Mouse (Mus musculus) lung, embryonic 14.5 days (tissue): ENCODE data around the gene Traf3ip3. TPM values are rescaled to one million over a fixed set of nuclear protein-coding genes. Genes with fewer than 3 reads are reported as not detected.

Source experiments
- ATAC-seq: fragments of 200-750 bp; cut with Nextera tagmentation; 2 replicates; pipeline ENCODE4 v1.8.0; 2017; ENCODE audit warnings: mild to moderate bottlenecking, moderate TSS enrichment, moderate library complexity; ENCODE audit not compliant: insufficient read depth
- DNase-seq: peaks from one replicate; pipeline ENCODE4 v3.0.0-alpha.2; 2015
- H3K27ac ChIP-seq: fragments of 300-500 bp; sonication (generic); 2 replicates; pipeline ENCODE4 v1.5.1; 2014; ENCODE audit warnings: low read depth, mild to moderate bottlenecking, moderate library complexity
- H3K27me3 ChIP-seq: fragments of 300-500 bp; sonication (generic); 2 replicates; pipeline ENCODE4 v1.6.1; 2014; ENCODE audit warnings: low read length, control low read depth; ENCODE audit not compliant: insufficient read depth
- H3K36me3 ChIP-seq: fragments of 300-500 bp; sonication (generic); 2 replicates; pipeline ENCODE4 v1.6.1; 2014; ENCODE audit warnings: control low read depth; ENCODE audit not compliant: insufficient read depth
- H3K4me1 ChIP-seq: fragments of 300-500 bp; sonication (generic); 2 replicates; pipeline ENCODE4 v1.6.1; 2014; ENCODE audit warnings: antibody characterized with exemption, control low read depth; ENCODE audit not compliant: insufficient read depth
- H3K4me2 ChIP-seq: fragments of 300-500 bp; sonication (generic); 2 replicates; pipeline ENCODE4 v1.6.1; 2014; ENCODE audit warnings: mild to moderate bottlenecking
- H3K4me3 ChIP-seq: fragments of 300-500 bp; sonication (generic); 2 replicates; pipeline ENCODE4 v1.5.1; 2014; ENCODE audit warnings: low read depth, low read length
- H3K9ac ChIP-seq: fragments of 300-500 bp; sonication (generic); 2 replicates; pipeline ENCODE4 v1.6.1; 2014
- H3K9me3 ChIP-seq: fragments of 300-500 bp; sonication (generic); 2 replicates; pipeline ENCODE4 v1.6.1; 2016; ENCODE audit warnings: low read depth, low read length, control low read depth
- CTCF ChIP-seq: IDR thresholded peaks from 2 replicates; pipeline ENCODE4 v1.5.1; 2016; ENCODE audit warnings: antibody characterized with exemption, low read depth
- WGBS: fragments of 180-500 bp; shearing (Covaris S2); extraction: QIAGEN DNeasy Blood & Tissue Kit; methylation state at CpG from one replicate; pipeline ENCODE4 v1.1.7; 2014; 5-methylcytosine and 5-hydroxymethylcytosine counted together
- polyA plus RNA-seq: library from polyadenylated mRNA; unstranded; fragments of >200 nt; fragmentation: Nextera tagmentation; extraction: Ambion mirVana; gene quantifications from 2 replicates; pipeline ENCODE4 v1.2.1, GENCODE M21; 2014

Gene Traf3ip3
- polyA plus RNA-seq, 1 experiment from 2014 or later: 1.9 TPM

DNA sequence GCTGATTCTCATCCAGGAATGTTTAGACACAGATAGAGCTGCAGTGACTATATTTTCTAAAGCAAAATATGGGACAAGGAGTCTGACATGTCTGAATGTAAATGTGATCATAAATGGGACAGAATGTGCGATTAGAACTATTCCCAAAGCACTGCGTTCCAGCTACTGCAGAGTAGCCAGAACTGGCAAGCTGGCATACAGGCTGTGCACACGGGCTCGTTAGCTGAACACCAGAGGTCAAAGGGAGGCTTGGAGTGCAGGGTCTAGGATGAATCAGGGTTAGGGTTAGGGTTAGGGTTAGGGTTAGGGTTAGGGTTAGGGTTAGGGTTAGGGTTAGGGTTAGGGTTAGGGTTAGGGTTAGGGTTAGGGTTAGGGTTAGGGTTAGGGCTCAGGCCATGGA lies 26.0 kb upstream of the Traf3ip3 start:
- no peak for ATAC-seq
- Histone ChIP-seq H3K36me3 (no peaks in the 10 kb centered on the region), H3K4me2 (no peak overlapping the region), H3K9me3 (no peaks in the 10 kb centered on the region), H3K27ac (no peak overlapping the region), H3K27me3 (no peaks in the 10 kb centered on the region), H3K4me1 (no peaks in the 10 kb centered on the region; the same call in 1 of the 2 replicates), H3K9ac (no peak overlapping the region), H3K4me3 (no peak overlapping the region)
- no peak for TF ChIP-seq CTCF
- 80% methylated on average over 4 of the region's 4 CpGs for whole genome bisulfite sequencing
- no peak for DNase-seq

DNA sequence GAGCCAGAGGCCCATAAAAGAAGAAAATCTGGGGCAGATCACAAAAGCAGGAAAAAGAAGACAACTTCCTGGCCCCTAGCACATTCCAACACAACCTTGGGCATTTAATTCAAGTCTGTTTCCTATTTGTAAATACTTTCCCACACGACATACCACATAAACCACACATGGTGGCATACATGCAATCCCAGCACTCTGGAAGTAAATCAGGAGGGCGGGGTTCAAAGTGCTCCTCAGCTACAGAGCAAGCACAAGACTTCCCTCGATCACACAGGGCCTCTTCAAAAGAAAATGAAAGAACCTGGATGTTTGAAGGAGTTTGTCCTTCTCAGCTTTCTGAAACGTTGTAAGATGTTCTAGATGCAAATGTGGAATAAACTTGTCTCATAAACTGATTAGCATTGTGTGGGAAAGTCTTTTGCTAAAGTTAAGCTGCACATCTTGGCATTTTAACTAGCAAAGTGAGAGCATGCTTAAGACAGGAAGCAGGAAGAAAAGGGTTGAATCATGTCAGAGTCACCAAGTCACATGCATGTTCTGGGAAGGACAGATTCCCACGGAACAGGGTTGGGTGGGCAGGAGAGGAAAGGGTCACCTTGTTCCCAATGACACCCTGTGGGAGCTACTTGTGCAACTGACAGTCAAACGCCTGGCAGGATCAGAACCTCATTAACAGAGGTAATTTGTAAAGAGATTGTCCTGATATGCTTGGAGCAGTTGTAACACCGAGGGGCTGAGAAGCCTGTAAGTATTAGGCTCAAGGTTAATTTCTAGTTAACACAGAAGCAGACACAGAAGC lies 25.4 kb upstream of the Traf3ip3 start:
- no peak for TF ChIP-seq CTCF
- no peaks in the 10 kb centered on the region for H3K9me3 ChIP-seq
- no peaks in the 10 kb centered on the region for H3K27me3 ChIP-seq
- H3K4me2 ChIP-seq: no peak overlapping the region
- H3K9ac ChIP-seq: no peak overlapping the region
- H3K4me3 ChIP-seq: no peak overlapping the region
- H3K36me3 ChIP-seq: no peaks in the 10 kb centered on the region
- ATAC-seq: no peak
- no peaks in the 10 kb centered on the region; the same call in 1 of the 2 replicates for H3K4me1 ChIP-seq
- no peak for DNase-seq
- WGBS: 28% methylated on average over 7 of the region's 7 CpGs
- no peak overlapping the region for H3K27ac ChIP-seq

DNA sequence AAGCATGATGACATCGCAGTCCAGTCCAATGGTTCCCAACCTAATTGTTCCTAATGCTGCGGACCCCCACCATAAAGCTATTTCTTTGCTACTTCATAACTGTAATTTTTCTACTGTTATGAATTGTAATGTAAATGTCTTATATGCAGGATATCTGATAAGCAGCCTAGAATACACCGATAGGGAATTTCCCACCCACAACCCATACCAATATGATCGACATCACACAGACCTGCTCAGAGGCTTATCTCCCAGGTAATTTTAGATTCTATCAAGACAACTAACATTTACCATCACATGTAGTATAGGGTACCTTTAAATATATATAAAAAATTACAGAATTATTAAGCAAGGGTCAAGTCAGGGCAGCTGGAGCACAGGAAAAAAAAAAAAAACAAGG lies 24.6 kb upstream of the Traf3ip3 start:
- no peak overlapping the region for H3K9ac ChIP-seq
- no peak overlapping the region for H3K4me2 ChIP-seq
- H3K27me3 ChIP-seq: no peaks in the 10 kb centered on the region
- DNase-seq: no peak
- no peaks in the 10 kb centered on the region; the same call in 1 of the 2 replicates for H3K4me1 ChIP-seq
- no peak for ATAC-seq
- 84% methylated on average over 4 of the region's 4 CpGs for WGBS
- H3K36me3 ChIP-seq: no peaks in the 10 kb centered on the region
- H3K9me3 ChIP-seq: no peaks in the 10 kb centered on the region
- TF ChIP-seq CTCF: no peak
- no peak overlapping the region for H3K4me3 ChIP-seq
- no peak overlapping the region for H3K27ac ChIP-seq

DNA sequence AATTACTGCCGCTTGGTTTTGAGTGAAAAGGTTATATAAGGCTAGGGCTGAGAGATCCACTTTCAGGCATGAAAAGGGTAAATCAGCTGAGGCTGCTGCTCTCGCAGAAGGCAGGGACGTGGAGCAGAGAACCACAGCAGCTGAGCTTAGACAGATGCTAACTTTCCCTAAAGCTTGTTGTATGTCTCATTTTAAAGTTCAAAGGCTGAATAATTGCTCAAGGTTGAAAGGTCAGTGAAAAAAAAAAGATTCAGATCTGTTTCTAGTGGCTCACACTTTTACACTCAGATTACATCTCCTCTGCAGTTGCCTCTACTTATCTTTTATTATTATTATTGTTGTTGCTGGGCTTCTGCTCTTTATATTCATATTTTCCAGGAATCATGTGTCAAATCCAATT lies 24.0 kb upstream of the Traf3ip3 start:
- no peak for TF ChIP-seq CTCF

DNA sequence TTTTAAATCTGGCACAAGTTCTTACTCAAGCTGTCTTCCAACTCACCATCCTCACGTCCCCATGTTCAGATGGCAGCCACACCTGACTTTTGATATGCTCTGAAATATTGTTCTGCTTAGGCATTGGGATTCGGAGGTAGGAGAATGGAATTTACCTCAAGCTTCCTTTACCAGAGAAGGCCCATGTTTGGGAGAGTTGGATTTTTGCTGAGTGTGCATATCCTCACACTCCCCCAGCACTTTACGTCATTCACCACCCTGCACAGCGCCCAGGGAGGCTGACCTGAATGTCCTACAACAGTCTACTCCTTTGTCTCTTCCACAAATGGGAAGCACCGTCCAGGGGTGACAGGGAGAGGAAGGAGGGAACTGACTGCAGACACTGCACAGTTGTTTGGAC lies 18.9 kb upstream of the Traf3ip3 start:
- no peak for TF ChIP-seq CTCF
- ATAC-seq: no peak
- Histone ChIP-seq H3K36me3 (no peaks in the 10 kb centered on the region), H3K9ac (no peak overlapping the region), H3K27ac (no peak overlapping the region), H3K4me2 (no peak overlapping the region), H3K27me3 (no peaks in the 10 kb centered on the region), H3K4me1 (no peaks in the 10 kb centered on the region), H3K4me3 (no peak overlapping the region), H3K9me3 (no peaks in the 10 kb centered on the region)
- WGBS: 52% methylated on average over 5 of the region's 5 CpGs
- no peak for DNase-seq

More for the DNA sequence above, 24.0 kb upstream of the Traf3ip3 start:
- no peak overlapping the region for H3K9ac ChIP-seq
- H3K9me3 ChIP-seq: no peaks in the 10 kb centered on the region
- 38% methylated on average over 3 of the region's 3 CpGs for WGBS
- H3K4me3 ChIP-seq: no peak overlapping the region
- no peaks in the 10 kb centered on the region for H3K27me3 ChIP-seq
- H3K27ac ChIP-seq: no peak overlapping the region
- DNase-seq (no peak), ATAC-seq (no peak)
- H3K4me2 ChIP-seq: no peak overlapping the region
- no peaks in the 10 kb centered on the region for H3K36me3 ChIP-seq
- no peaks in the 10 kb centered on the region; the same call in 1 of the 2 replicates for H3K4me1 ChIP-seq

DNA sequence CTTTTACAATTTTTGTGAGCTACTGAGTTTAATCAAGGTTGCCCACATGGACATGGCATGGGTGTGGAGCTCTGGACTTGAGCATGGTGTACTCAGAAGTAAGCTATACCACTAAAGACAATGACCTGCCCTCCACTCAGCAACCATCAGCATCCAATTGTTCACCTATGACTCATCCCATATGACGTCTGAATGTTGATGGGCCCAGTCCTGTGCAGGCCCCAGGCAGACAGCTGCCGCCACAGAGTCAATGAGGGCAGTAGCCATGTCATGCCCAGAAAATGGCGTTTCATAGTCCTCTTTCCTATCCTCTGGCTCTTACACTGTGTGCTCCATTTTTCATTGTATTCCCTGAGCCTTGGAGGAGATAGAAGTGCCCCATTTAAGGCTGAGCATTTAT lies 14.5 kb upstream of the Traf3ip3 start:
- Histone ChIP-seq H3K36me3 (no peaks in the 10 kb centered on the region), H3K27ac (no peak overlapping the region), H3K4me2 (no peak overlapping the region), H3K4me1 (no peaks in the 10 kb centered on the region), H3K4me3 (no peak overlapping the region), H3K9ac (no peak overlapping the region), H3K9me3 (no peaks in the 10 kb centered on the region), H3K27me3 (no peaks in the 10 kb centered on the region)
- TF ChIP-seq CTCF: no peak
- no peak for ATAC-seq
- no peak for DNase-seq
- WGBS: 70% methylated on average over 3 of the region's 3 CpGs

DNA sequence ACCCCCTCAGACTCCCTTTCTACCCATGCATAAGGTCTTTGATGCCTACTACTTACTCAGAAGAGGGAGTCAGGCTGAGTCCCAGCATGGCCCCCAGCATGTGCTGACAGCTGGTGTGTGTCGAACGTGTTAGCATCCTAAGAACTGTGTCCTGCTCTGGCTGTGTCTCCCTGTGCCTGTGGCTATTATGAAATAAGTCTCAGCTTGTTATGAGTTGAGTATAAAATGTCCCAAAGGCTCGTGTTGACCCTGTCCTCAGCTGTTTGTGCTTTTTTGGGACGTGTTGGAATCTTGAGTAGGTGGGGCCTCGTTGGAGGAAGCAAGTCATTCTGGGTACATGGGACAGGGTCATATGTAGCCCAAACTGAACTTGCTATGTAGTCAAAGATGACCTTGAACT lies 12.6 kb upstream of the Traf3ip3 start:
- Histone ChIP-seq H3K9ac (no peak overlapping the region), H3K4me3 (no peak overlapping the region), H3K4me2 (no peak overlapping the region), H3K27ac (no peak overlapping the region), H3K9me3 (no peaks in the 10 kb centered on the region), H3K4me1 (no peaks in the 10 kb centered on the region), H3K36me3 (no peaks in the 10 kb centered on the region), H3K27me3 (no peaks in the 10 kb centered on the region)
- 55% methylated on average over 5 of the region's 5 CpGs for WGBS
- ATAC-seq (no peak), DNase-seq (no peak)
- no peak for TF ChIP-seq CTCF

DNA sequence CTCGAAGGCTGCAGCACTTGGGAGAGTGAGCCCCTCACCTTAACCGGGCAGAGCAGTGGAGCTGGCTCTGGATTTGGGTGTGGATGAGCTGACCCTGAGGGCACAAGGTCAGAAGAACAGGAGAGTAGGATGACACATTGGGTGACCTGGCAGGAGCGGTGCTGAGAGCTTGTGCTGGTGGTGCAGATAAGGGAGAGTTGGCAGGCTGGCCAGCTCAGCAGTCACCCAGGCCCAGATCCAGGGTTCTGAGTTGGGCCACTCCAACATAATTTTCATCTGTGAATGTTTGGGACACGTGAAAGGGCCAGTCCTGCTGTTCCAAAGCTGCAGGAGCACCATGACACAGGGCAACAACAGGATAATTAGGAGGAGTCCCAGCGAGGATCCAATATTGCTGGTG lies 9.9 kb upstream of the Traf3ip3 start:
- 65% methylated on average over 5 of the region's 5 CpGs for WGBS
- Histone ChIP-seq H3K27ac (no peak overlapping the region), H3K27me3 (no peaks in the 10 kb centered on the region), H3K9ac (no peak overlapping the region), H3K4me3 (no peak overlapping the region), H3K9me3 (no peaks in the 10 kb centered on the region), H3K4me2 (no peak overlapping the region), H3K4me1 (no peaks in the 10 kb centered on the region), H3K36me3 (no peaks in the 10 kb centered on the region)
- TF ChIP-seq CTCF: no peak
- DNase-seq (no peak), ATAC-seq (no peak)
